Mouse (Mus musculus) gastrocnemius, adult 18-20 months (tissue): Measurements from ENCODE around the gene Olfr1371. TPM values are rescaled to one million over a fixed set of nuclear protein-coding genes. Genes with fewer than 3 reads are reported as not detected.

Experiments
- DNase-seq: peaks from one replicate; pipeline ENCODE4 v3.0.0; 2021; ENCODE audit warnings: low spot score
- long read RNA-seq, 2 experiments: library from polyadenylated mRNA; stranded (forward); transcript quantifications; one replicate each; pipeline ENCODE4 v2.0.0; 2021
- total RNA-seq, 2 experiments: library from RNA; stranded (reverse); gene quantifications; 2 replicates each; pipeline ENCODE4 v1.2.3; 2021

Olfr1371 gene
- total RNA-seq, result not detected
- long read RNA-seq, experiment 1, result 0 reads
- long read RNA-seq, experiment 2, result 0 reads

DNA sequence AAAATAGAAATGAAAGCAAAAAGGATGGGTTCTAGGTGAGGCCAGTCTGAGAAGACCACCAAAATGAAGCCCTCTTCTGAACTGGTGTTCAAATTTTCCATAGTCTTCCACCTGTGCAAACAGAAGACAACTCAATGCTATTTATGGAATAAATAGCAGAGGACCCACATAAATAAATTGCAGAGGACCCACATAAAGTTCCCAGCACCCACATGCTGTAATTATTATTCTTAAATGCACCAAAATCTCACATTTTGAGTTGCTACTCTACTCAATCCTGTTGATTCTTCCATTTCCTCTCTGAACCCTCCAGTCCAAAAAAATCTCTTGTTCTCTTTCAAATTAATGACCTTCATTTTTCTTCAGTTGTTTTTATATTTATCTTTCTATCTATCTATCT is at the start of gene Olfr1371:
TSS of gene Olfr1371 (minus strand) at position 101 of the 400 bp plus-strand sequence.
- no peak for DNase-seq

DNA sequence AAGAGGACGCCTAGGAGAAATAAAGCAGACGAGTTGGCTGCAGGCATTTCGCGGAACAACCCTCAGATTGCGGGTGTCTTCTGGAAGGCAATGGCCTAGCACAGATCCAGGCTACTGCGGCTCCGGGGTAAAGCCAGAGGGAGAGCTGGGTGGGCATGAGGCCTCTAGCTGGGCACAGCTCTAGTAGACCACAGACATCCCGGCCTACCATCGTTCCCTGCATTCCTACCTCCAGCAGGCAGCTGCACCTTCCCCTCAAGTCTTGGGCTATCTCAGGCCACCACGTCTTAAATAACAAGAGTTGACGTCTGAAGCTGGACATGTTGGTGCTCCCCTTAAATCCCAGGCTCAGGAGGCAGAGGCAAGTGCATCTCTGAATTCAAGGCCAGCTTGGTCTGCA is 48.6 kb upstream of the Olfr1371 start:
- DNase-seq, result no peak

DNA sequence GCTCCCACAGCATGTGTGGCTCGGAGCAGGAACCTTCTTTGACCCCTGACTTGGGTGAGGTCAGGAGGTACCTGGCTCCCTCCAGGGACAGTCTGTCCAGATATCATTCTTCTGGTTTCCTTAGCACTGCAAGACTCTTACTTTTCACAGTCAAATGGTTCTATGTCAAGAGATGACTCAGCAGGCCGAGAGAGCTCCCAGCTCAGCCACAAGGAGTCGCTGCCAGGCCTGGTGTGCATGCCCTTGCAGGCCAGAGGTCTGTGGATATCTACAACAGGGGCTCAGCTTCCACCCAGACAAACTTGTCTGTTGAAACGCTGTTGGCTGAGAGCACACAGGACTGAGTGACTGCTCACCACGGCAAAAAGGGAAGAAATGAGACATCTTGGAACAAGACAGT is 48.1 kb upstream of the Olfr1371 start:
- peak; percentile 42 for DNase-seq

DNA sequence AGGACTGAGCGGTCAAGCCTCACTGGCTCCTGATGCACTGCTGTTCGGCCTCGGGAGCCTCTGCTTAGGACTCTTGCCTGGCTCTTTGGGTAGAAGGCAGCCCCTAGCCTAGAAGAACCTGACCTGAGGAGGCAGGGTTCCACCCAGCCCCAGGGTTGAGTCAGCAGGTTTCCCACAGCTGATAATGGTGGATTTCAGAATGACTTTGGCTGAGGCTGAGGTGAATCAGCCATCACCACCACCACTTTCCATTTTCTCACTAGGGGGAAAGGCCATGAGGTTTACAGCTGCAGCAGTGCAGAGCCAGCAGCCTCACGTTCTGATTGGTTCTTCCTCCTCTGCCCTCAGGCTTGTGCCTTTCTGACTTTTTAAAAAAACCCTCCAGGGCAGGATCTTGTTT is 47.1 kb upstream of the Olfr1371 start:
- no peak for DNase-seq

DNA sequence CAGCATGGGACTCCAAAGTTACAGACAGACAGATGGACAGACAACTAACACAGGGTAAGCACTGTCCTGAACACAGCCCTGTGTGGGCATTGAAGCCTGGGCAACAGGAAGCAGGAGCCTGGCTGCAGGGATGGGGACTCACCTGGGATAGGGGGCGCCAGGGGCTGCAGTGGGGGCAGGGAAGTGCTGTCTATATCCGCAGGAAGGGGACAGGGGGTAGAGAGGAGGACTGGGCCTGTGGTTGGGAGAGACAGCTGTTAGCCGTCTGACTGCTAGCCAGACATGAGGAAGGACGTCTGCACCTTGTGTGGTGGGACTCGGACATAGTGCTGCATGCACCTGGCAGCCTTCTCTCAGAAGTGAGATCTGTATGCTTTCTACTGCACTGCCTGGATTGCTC is 44.9 kb upstream of the Olfr1371 start:
- no peak for DNase-seq

DNA sequence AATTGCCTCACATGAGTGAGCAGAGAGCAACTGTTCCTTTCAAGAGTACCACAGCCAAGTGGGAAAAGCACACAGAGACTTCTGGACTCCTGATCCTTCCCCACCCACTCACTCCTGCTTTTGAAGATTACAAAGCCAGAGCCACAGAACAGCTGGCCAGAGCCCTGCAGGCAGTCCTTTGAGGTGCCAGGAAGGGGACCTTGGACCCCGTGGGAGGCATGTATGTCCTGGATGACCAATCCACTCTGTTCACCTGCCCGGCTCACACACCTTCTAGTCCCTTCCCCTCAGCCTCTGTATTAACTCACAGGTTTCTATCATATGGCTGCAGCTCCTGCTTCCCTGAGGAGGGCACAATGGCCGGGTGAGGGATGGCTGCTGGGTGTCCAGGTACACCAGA is 43.6 kb upstream of the Olfr1371 start:
- no peak for DNase-seq

DNA sequence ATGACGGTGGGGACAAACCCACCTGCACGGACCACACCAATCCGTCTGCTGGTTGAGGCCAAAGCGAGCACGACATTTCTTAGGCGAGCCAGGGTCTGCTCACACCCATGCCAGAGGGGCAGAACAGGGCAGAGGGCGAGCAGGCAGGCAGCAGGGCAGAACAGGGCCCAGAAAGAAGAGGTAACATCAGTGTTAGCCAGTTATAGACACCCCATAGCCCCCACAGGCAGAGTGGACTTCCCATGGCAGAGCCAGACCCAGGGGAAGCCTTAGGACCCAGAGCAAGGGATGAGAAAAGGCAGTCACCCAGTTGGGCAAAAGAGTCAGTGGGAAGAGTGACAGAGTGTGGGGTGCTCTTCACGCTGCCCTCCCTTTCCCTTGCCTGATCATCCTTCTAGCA is 41.3 kb upstream of the Olfr1371 start:
- DNase-seq, result no peak

DNA sequence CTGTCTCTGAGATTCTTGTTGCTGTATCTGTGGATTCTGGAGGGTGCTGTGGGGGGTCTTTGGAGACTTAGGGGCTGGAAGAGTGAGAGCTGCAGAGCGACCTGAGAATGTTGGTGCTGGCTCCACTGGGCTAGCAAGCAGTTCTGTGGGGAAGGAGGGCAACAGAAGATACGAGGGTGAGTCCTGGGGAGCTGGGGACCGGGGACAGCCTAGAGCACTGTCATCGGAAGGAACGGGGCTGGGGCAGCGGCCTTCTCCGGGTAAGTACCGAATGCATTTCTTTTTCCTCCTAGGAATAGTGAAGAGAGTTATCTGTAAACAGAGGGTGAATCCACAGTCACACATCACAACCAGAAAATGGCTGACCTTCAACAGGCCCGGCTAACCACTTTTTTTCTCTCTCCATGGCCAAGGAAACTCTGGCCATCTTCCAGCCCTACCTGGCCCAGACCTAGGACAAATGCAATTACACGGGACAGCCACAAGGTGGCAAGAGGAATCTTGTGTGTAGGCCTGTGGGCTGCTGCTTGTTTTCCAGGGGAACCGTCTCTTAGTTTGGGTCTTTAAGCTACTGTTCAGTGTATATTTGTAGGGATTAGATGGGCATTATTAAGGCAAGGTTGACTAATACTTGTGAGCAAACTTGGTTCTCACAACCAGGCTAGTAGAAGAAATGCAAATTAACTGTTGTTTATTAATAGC is 40.0 kb upstream of the Olfr1371 start:
- peak; percentile 73 for DNase-seq

DNA sequence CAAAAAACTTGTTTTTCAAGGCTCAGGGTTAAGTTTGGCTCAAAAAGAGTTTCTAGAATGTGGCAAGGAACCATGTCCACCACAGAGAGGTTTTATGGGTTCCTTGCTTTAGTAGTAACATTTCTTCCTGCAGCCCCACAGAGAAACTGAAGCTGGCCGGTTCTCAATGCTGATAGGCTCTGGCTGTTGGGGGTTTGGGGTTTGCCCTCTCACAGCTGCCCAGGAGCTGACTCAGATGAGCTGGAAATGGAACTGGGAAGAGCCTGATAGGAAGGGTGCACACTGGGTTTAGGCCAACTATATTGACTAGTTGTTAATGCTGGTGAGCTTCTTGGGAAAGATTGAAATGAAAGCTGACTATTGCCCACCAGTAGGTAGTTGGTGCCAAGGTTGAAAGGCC is 38.9 kb upstream of the Olfr1371 start:
- DNase-seq, result no peak

DNA sequence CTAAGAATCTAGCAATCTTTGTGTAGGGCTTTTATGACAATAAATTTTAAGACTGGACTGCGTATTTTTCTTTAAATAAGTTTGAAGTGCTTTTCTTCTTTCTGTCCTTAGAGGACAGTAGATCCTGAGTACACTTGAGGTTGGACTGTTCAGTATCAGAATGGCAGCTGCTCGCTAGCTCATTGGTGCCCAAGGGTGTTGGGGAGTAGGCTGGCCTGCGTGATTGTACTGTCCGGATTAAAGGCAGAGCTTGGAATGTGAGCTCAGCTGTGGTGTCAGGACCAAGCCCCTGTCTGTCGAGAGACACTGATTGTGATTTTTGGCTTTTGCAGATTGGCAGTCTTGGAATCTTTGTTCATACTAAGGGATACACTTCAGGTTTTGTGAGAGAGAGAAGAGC is 38.0 kb upstream of the Olfr1371 start:
- no peak for DNase-seq

DNA sequence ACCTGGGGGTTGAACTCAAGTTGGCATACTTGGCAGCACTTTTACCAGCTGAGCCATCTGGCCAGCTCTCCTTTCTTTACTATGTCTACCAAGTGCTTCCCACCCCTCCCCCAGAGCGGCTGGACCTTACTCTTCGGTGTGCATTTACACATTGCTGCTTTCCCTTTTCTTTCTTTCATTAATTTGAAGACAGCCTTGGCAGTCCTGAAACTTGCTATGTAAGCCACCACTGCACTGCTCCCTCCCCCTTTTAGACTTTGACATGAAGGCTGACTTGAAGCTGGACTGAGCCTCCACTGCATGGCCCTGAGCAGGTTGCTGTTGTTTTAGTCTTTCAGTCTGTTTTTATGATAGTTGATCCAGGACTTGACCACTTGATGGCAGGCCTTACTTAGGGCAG is 35.7 kb upstream of the Olfr1371 start:
- no peak for DNase-seq

DNA sequence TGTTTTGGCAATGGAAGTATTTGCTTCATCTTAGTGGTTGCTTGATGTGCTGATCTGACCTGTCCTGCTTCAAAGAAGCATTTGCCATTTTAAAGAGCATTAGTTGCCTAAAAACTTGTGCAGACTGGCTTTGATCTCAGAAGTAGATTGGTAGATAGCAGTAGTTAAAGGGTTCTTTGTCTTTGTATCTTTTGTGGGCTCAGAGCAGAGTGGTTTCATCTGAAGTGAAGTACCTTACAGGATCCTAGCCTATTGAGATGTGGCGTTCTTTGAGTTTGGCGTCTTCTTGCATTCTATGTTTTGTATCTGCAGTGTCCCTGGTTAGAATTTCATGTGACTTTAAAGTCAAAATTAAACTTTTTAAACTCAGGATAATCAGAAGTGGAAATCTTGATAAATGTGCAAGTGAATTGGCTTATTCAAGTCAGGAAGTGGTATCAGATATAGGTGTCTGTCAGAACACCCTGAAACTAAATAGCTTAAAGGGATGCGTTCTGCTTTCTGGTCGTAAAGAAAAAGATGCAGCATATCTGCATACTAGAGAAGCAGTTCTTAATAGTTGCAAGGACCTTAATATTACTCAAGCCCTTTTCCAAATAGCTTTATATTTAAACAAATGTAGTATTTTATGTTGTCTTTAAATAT is 27.2 kb upstream of the Olfr1371 start:
- DNase-seq, result no peak

DNA sequence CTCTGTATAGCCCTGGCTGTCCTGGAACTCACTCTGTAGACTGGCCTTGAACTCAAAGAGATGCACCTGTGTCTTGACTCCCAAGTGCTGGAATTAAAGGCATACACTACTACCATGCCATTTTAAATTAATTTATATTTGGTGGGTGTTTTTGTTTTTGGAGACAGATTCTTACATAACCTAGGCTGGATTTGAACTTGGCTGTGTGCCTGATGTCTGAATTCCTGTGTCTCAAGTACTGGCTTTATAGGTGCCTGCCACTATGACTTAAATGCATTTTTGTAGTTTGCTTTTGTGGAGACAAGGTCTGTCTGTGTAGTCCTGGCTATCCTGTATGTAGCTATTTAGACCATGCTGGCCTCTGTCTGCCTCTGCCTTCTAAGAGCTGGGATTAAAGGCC is 20.7 kb upstream of the Olfr1371 start:
- no peak for DNase-seq

DNA sequence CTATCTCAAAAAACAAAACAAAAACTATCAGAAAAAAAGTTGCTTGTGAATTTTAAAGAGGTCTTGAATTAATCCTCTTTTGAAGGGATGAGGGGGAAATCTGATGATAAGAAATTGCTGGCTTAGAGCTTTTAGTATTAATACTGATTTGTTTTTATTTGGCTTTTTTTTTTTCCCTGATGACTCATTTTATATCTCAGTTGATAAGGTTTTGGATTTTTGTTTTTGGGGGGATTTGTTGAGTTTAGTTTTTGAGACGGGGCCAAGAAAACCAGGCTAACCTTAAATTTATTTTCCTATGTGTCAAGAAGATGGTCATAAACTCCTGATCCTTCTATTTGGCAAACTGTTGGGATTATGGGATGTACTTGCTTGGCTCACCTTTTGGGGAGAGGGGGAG is 20.1 kb upstream of the Olfr1371 start:
- DNase-seq, result no peak

DNA sequence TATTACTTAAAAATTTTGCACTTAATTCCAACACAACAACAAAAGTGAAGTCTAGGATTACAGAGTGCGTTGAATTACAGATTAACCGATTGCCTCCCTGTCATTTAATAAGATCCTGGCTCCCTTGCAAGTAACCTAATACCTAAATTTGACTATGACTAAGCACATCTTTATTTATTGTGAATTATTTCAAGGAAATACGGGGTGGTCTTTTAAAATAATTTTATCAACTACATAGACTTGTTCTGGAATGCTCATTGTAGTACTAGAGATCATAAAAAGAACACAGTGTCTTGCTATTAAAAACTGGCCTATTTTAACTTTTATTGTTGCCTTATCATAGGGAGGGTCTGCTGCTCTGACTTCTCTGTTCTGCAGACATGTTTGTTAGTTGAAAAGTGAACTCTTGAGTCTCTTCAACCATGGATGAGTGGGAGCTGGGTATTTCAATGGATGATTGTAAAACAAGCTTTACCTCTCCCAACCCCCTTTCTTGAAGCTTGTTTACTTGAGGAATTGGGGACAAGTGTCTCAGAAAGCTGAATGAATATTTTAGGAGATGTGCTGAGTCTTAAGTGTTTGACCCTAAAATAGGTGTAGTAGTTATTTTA is 19.4 kb upstream of the Olfr1371 start:
- DNase-seq, result no peak

DNA sequence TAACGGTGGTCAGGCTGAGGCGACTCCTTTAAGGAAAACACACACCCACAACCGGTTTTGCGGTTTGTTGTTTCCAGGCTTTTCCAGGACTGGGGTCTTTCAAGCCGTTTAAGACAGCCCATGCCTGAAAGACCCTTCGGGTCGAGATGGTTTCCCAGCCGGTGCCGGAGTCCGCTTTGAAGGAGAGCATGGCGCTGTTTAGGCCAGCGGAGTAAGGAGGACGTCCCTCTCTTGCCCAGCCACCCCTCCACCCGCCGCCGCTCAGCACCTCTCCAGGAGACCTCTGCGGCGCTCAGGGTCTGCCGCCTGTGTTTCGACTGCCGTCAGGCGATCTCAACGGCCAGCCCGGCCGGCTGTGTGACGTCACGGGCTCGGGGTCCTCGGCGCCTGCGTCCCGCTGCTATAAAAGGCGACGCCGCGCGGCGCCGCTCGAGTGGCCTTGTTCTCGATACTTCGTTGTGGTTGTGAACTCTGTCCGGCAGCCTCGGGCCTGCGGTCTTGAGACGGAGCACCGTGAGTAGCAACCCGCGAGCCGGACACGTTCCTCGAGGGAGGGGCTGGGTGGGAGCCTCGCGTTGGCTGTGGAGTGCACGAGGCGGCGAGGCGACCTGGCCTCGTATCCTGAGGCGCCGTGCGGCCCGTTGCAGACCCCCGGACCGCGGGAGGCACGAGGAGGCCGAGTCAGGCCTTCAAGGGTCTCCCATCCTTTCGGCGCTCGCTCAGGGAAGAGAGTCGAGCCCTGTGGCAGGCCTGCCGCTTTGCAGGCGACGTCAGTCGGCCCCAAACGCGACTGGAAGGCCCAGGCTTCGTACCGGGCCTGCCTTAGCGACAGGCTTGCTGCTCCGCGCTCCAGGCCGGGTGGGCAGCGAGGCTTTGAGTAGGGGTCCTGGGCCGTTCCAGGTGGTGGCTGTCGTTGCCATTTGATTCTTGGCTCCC is 18.1 kb upstream of the Olfr1371 start, which contains the start of gene Skp1a:
TSS of gene Skp1a (plus strand) at position 390 of the 936 bp plus-strand sequence.
- peak; percentile 91 for DNase-seq

DNA sequence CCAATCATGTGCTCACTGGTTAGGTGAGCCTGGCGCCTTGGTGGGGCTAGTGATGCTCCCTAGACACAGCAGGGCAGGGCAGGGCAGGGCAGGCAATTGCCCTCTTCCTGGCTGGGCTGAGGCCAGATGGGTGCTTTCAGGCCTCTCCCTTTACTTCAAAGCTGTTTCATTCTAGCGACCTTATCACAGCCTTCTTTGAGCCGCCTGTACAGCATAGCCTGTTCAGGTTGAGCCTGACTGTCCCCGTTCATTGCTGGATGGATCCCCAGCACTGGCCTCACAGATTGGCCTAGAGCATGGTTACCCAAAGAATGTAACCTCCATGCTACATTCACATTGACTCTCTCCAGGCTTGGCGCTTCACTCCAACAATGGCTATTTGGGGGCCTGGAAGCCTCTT is 16.9 kb upstream of the Olfr1371 start:
- DNase-seq, result no peak

DNA sequence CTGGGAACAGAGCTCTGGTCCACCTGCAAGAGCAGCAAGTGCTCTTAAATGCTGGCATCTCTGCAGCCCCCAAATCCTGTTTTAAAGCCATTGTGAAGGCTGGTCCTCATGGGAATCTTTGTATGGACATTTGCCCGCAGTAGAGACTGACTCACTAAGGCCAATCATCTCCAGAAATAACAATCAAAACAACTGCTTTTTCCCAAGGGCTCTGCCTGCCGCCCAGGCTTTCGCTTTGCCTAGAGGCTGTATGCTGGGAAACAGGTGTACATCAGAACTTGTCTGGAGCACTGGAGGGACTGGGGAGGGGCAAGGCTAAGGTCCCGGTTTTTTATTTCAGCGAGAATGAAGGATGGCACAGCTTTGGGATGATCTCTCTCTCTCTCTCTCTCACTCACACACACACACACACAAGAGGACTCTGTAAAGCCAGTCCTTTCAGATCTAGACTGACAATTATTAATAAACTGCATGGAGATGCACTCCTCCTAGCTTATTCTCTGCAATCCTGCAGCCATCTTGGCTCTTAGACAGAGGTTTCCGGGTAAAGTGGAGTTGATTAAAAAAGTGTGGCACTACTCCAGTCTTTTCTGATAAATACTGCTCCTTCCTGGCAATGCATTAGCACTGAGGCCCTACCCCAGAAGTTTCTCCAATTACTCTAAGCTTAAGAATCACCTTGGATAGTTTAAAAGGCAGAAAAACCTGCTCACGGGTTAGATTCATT is 15.1 kb upstream of the Olfr1371 start:
- DNase-seq, result no peak

DNA sequence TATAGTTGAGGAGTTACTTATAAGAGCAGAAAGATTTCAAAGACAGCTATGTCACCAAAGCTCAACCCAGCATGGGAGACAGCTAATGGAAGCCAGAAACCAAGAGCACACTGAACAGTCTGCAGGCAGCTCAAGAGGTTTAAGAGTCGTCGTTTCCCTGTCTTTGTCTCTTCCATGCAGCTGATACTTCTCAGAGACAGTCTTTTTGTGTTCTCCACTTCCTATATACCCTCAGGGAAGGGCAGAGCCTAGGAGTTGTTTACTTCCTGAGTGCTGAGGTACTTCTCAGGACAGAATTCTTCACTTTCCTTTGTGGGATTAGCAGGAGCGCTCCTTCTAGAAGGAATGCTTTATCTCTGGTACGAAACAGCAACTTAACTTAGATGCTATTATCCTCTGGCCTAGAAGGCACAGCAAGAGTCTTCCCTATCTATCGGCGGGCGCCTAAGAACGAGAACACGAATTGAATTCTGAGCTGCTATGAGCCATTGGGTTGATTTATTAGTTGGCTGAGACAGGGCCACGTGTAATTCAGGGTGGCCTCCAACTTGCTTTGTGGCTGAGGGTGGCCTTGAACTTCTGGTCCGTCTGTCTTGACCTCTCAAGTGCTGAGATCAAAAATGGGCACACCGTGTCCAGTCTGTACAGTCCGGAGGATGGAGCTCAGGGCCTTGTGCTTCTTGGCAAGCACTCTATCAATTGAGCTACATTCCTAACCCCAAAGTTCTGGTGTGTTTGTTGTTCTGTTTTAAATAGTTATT is 13.9 kb upstream of the Olfr1371 start:
- no peak for DNase-seq

DNA sequence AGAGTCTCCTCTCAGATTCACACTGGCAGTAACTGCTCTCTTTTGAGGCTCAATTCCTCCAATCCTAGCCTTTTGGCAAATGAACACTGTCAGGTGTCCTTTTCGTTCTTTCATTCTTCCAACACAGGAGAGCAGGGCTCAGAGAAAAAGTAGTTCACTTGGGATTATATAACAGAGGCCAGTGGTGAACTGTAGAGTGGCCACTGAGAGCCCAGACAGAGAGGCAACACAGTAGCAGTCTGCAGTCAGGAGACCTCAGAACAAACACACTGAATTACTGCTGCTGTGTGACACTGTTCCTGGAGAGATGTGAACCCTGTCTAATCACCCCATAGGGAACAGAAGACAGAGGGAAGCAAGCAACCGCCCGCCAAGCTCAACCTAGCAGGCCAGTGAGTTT is 13.3 kb upstream of the Olfr1371 start:
- no peak for DNase-seq
